Mouse (Mus musculus) embryo, embryonic 11 days (tissue): ENCODE measurements at regions not wholly inside any gene's neighbourhood (a gene's known extent, or its start where the extent isn't known, plus 50 kb on each side); places are given as distances from the start of the nearest gene placed in this dataset.
A peak's percentile ranks its signal among the peaks of the same experiment; 100 is the strongest.
"Not testable (repeated sequence)": the region's sequence is repeated elsewhere in the genome, so short reads cannot be mapped to it uniquely, and the experiment has no call there.

Source experiments
- DNase-seq: peaks from one replicate; pipeline ENCODE4 v3.0.0-alpha.2; 2015

GRCm38 (mm10) chr1:14688041-14688440 lies 1405.1 kb downstream of the 4930444P10Rik start:
- DNase-seq, result not testable (repeated sequence)

- DNase-seq, result peak; percentile 38
These were observed 1407.0 kb downstream of the 4930444P10Rik start for GRCm38 (mm10) chr1:14686172-14686571.

GRCm38 (mm10) chr1:14680443-14680842 lies 1412.7 kb downstream of the 4930444P10Rik start:
- DNase-seq, result no peak

GRCm38 (mm10) chr1:14672393-14672999 lies 1420.6 kb downstream of the 4930444P10Rik start:
- DNase-seq, result peak; percentile 34

- no peak for DNase-seq
These were observed 1430.3 kb downstream of the 4930444P10Rik start for GRCm38 (mm10) chr1:14662706-14663312.

GRCm38 (mm10) chr1:14661854-14662253 lies 1431.3 kb downstream of the 4930444P10Rik start:
- no peak for DNase-seq

- DNase-seq, result no peak
These were observed 1442.8 kb downstream of the 4930444P10Rik start for GRCm38 (mm10) chr1:14650346-14650745.

- peak; percentile 65 for DNase-seq
These were observed 1457.4 kb downstream of the 4930444P10Rik start for GRCm38 (mm10) chr1:14635642-14636263.

GRCm38 (mm10) chr1:14631994-14632393 lies 1461.1 kb downstream of the 4930444P10Rik start:
- no peak for DNase-seq

GRCm38 (mm10) chr1:14627204-14627603 lies 1465.9 kb downstream of the 4930444P10Rik start:
- no peak for DNase-seq

GRCm38 (mm10) chr1:14626685-14627084 lies 1466.4 kb downstream of the 4930444P10Rik start:
- no peak for DNase-seq

- DNase-seq, result no peak
These were observed 1472.1 kb downstream of the 4930444P10Rik start for GRCm38 (mm10) chr1:14620922-14621430.

- DNase-seq, result no peak
These were observed 1479.8 kb downstream of the 4930444P10Rik start for GRCm38 (mm10) chr1:14613232-14613894.

- DNase-seq, result peak; percentile 37
These were observed 1484.1 kb downstream of the 4930444P10Rik start for GRCm38 (mm10) chr1:14609054-14609453.

- no peak for DNase-seq
These were observed 1497.2 kb downstream of the 4930444P10Rik start for GRCm38 (mm10) chr1:14595961-14596360.

GRCm38 (mm10) chr1:14589905-14590304 lies 1503.2 kb downstream of the 4930444P10Rik start:
- DNase-seq, result no peak

GRCm38 (mm10) chr1:14579376-14579775 lies 1513.7 kb downstream of the 4930444P10Rik start:
- no peak for DNase-seq

- no peak for DNase-seq
These were observed 1516.9 kb downstream of the 4930444P10Rik start for GRCm38 (mm10) chr1:14576263-14576662.

- peak; percentile 69 for DNase-seq
These were observed 1522.6 kb downstream of the 4930444P10Rik start for GRCm38 (mm10) chr1:14570562-14570981.

- peak; percentile 37 for DNase-seq
These were observed 1523.0 kb downstream of the 4930444P10Rik start for GRCm38 (mm10) chr1:14570113-14570512.

- peak; percentile 22 for DNase-seq
These were observed 1526.1 kb downstream of the 4930444P10Rik start for GRCm38 (mm10) chr1:14567006-14567405.

- no peak for DNase-seq
These were observed 1526.7 kb downstream of the 4930444P10Rik start for GRCm38 (mm10) chr1:14566386-14566785.
